Mouse (Mus musculus) testis, adult 2 months (tissue): Measurements from ENCODE around the gene Tmem30c.

Experiments used
- CTCF ChIP-seq: fragments of 200-500 bp; IDR thresholded peaks from 2 replicates; pipeline ENCODE4 v1.5.1; 2012; ENCODE audit warnings: low read depth, mild to moderate bottlenecking, inconsistent platforms, low read length, moderate library complexity; ENCODE audit not compliant: control insufficient read depth, insufficient read depth, insufficient replicate concordance
- POLR2A ChIP-seq: fragments of 200-500 bp; IDR thresholded peaks from 2 replicates; pipeline ENCODE4 v1.6.1; 2012; ENCODE audit warnings: low read depth, mild to moderate bottlenecking, inconsistent platforms, low read length, moderate library complexity; ENCODE audit not compliant: control insufficient read depth

GRCm38 (mm10) chr16:57247464-57247863 is 45.2 kb downstream of the Tmem30c start:
- no peak for TF ChIP-seq CTCF
- TF ChIP-seq POLR2A = no peak
